Mouse (Mus musculus) small intestine, adult 2 months (tissue): ENCODE data around the gene Gucy2g. TPM values are rescaled to one million over a fixed set of nuclear protein-coding genes. Genes with fewer than 3 reads are reported as not detected.

Experiments used
- H3K27ac ChIP-seq: fragments of 200-500 bp; 2 replicates; pipeline ENCODE4 v1.5.1; 2012; ENCODE audit warnings: low read depth, low read length, control low read depth, inconsistent platforms; ENCODE audit not compliant: insufficient read depth
- H3K27me3 ChIP-seq: fragments of 200-500 bp; 2 replicates; pipeline ENCODE4 v1.6.1; 2012; ENCODE audit warnings: mild to moderate bottlenecking, moderate library complexity, low read length, inconsistent platforms; ENCODE audit not compliant: control insufficient read depth, insufficient read depth
- H3K36me3 ChIP-seq: fragments of 200-500 bp; 2 replicates; pipeline ENCODE4 v1.6.1; 2012; ENCODE audit warnings: mild to moderate bottlenecking, low read length, control low read depth, inconsistent platforms; ENCODE audit not compliant: control insufficient read depth, insufficient read depth
- H3K4me1 ChIP-seq: fragments of 200-500 bp; 2 replicates; pipeline ENCODE4 v1.6.1; 2012; ENCODE audit warnings: low read length, inconsistent platforms, mixed read lengths; ENCODE audit not compliant: control insufficient read depth, insufficient read depth, insufficient read length
- H3K4me3 ChIP-seq: fragments of 200-500 bp; 2 replicates; pipeline ENCODE4 v1.5.1; 2012; ENCODE audit warnings: low read depth, mild to moderate bottlenecking, control low read depth, inconsistent platforms, low read length, moderate library complexity
- CTCF ChIP-seq: fragments of 200-500 bp; IDR thresholded peaks from 2 replicates; pipeline ENCODE4 v1.5.1; 2012; ENCODE audit warnings: low read depth, mild to moderate bottlenecking, control low read depth, inconsistent platforms, low read length, moderate library complexity, mixed read lengths; ENCODE audit not compliant: insufficient replicate concordance, insufficient read length; ENCODE audit errors: extremely low read depth
- POLR2A ChIP-seq: fragments of 200-500 bp; IDR thresholded peaks from 2 replicates; pipeline ENCODE4 v1.6.1; 2012; ENCODE audit warnings: low read depth, mild to moderate bottlenecking, control low read depth, inconsistent platforms, low read length, moderate library complexity
- WGBS: fragments of 180-500 bp; shearing (Covaris S2); methylation state at CpG from one replicate; pipeline ENCODE4 v1.1.7; 2018; 5-methylcytosine and 5-hydroxymethylcytosine counted together
- polyA plus RNA-seq: library from polyadenylated mRNA; depleted of rRNA; stranded (reverse); fragments of >200 nt; gene quantifications from 2 replicates; pipeline ENCODE4 v1.2.3, GENCODE M21; 2012

Gene Gucy2g
- polyA plus RNA-seq, 1 experiment: 0.03 TPM

- H3K36me3 ChIP-seq: peaks cover 19% of the 10 kb centered on the region; the same call in 1 of the 2 replicates
- peak overlapping the region; percentile 28; the same call in 1 of the 2 replicates for H3K4me3 ChIP-seq
- WGBS: 76% methylated on average over 9 of the region's 9 CpGs
- peak overlapping the region; percentile 80 for H3K27ac ChIP-seq
- no peaks in the 10 kb centered on the region for H3K27me3 ChIP-seq
- TF ChIP-seq POLR2A: no peak
- TF ChIP-seq CTCF: no peak
- peaks cover 20% of the 10 kb centered on the region; the same call in 1 of the 2 replicates for H3K4me1 ChIP-seq
Observed at GRCm38 (mm10) chr19:55256156-55256555, 15.1 kb upstream of the Gucy2g start.

GRCm38 (mm10) chr19:55254513-55255016, 13.5 kb upstream of the Gucy2g start:
- peaks cover 14% of the 10 kb centered on the region; the same call in 1 of the 2 replicates for H3K4me1 ChIP-seq
- peaks cover 14% of the 10 kb centered on the region; the same call in 1 of the 2 replicates for H3K36me3 ChIP-seq
- no peaks in the 10 kb centered on the region for H3K27me3 ChIP-seq
- TF ChIP-seq POLR2A: no peak
- no peak for TF ChIP-seq CTCF
- WGBS: 10% methylated on average over 5 of the region's 5 CpGs
- H3K27ac ChIP-seq: peak overlapping the region; percentile 24; the same call in 1 of the 2 replicates
- H3K4me3 ChIP-seq: peak overlapping the region; percentile 96; the same call in 1 of the 2 replicates

- Histone ChIP-seq H3K4me3 (peak overlapping the region; percentile 96), H3K27ac (peak overlapping the region; percentile 97), H3K36me3 (peaks cover 14% of the 10 kb centered on the region; the same call in 1 of the 2 replicates), H3K27me3 (no peaks in the 10 kb centered on the region), H3K4me1 (peaks cover 11% of the 10 kb centered on the region; the same call in 1 of the 2 replicates)
- no peak for TF ChIP-seq CTCF
- peak; percentile 56 for TF ChIP-seq POLR2A
- under 1% methylated on average over 32 of the region's 32 CpGs for WGBS
Observed at GRCm38 (mm10) chr19:55253570-55254441, 12.8 kb upstream of the Gucy2g start.

- peak overlapping the region; percentile 96 for H3K4me3 ChIP-seq
- H3K27me3 ChIP-seq: no peaks in the 10 kb centered on the region
- H3K4me1 ChIP-seq: peaks cover 9% of the 10 kb centered on the region; the same call in 1 of the 2 replicates
- peaks cover 14% of the 10 kb centered on the region; the same call in 1 of the 2 replicates for H3K36me3 ChIP-seq
- under 1% methylated on average over 9 of the region's 9 CpGs for WGBS
- peak overlapping the region; percentile 97 for H3K27ac ChIP-seq
- TF ChIP-seq POLR2A (no peak), CTCF (no peak)
Observed at GRCm38 (mm10) chr19:55253239-55253569, 12.2 kb upstream of the Gucy2g start.

- H3K36me3 ChIP-seq: peaks cover 11% of the 10 kb centered on the region; the same call in 1 of the 2 replicates
- peak within 1 kb of the TSS; percentile 96 for H3K4me3 ChIP-seq
- peaks cover 8% of the 10 kb centered on the region for H3K4me1 ChIP-seq
- TF ChIP-seq POLR2A: peak; percentile 83; the same call in 1 of the 2 replicates
- TF ChIP-seq CTCF: no peak
- 47% methylated on average over 9 of the region's 9 CpGs for WGBS
- H3K27ac ChIP-seq: peak within 1 kb of the TSS; percentile 87
- H3K27me3 ChIP-seq: no peaks in the 10 kb centered on the region
Observed at GRCm38 (mm10) chr19:55251383-55252124, 10.5 kb upstream of the Gucy2g start, which contains the start of gene Acsl5. Gene Acsl5 (plus strand): TSS chr19:55251938.

- WGBS: 50% methylated on average over 5 of the region's 5 CpGs
- Histone ChIP-seq H3K36me3 (peaks cover 7% of the 10 kb centered on the region; the same call in 1 of the 2 replicates), H3K4me1 (peaks cover 10% of the 10 kb centered on the region), H3K27me3 (no peaks in the 10 kb centered on the region), H3K4me3 (no peak overlapping the region), H3K27ac (peak overlapping the region; percentile 87; the same call in 1 of the 2 replicates)
- TF ChIP-seq POLR2A (no peak), CTCF (no peak)
Observed at GRCm38 (mm10) chr19:55250451-55250850, 9.4 kb upstream of the Gucy2g start.
